Mouse (Mus musculus) cerebellum, adult 2 months (tissue): Measurements from ENCODE around the gene Tmem60. TPM values are rescaled to one million over a fixed set of nuclear protein-coding genes. Genes with fewer than 3 reads are reported as not detected.

Source experiments
- DNase-seq, 2 experiments: peaks; one replicate each; pipeline ENCODE4 v3.0.0; 2021
- H3K27ac ChIP-seq: fragments of 200-500 bp; 2 replicates; pipeline ENCODE4 v1.5.1; 2012; ENCODE audit warnings: low read length, control low read depth, inconsistent platforms; ENCODE audit not compliant: insufficient read depth
- H3K27me3 ChIP-seq: fragments of 200-500 bp; 2 replicates; pipeline ENCODE4 v1.6.1; 2012; ENCODE audit warnings: inconsistent platforms, mild to moderate bottlenecking, low read length, moderate library complexity; ENCODE audit not compliant: control insufficient read depth, insufficient read depth
- H3K4me1 ChIP-seq: fragments of 200-500 bp; 2 replicates; pipeline ENCODE4 v1.6.1; 2011; ENCODE audit warnings: low read length; ENCODE audit not compliant: control insufficient read depth, insufficient read depth
- H3K4me3 ChIP-seq: fragments of 200-500 bp; replicated peaks from 2 replicates; pipeline ENCODE3; 2011; ENCODE audit warnings: mild to moderate bottlenecking, low read depth, low read length, control low read depth; ENCODE audit not compliant: insufficient read depth
- CTCF ChIP-seq: fragments of 200-500 bp; IDR thresholded peaks from 2 replicates; pipeline ENCODE4 v1.5.1; 2011; ENCODE audit warnings: low read depth, mild to moderate bottlenecking, control low read depth, low read length, moderate library complexity, borderline replicate concordance; ENCODE audit not compliant: insufficient read depth
- POLR2A ChIP-seq: fragments of 200-500 bp; IDR thresholded peaks from 2 replicates; pipeline ENCODE4 v1.6.1; 2011; ENCODE audit warnings: low read length, control low read depth, borderline replicate concordance; ENCODE audit not compliant: insufficient read depth
- WGBS: fragments of 180-500 bp; shearing (Covaris S2); methylation state at CpG from one replicate; pipeline ENCODE4 v1.1.7; 2018; 5-methylcytosine and 5-hydroxymethylcytosine counted together
- polyA plus RNA-seq: library from polyadenylated mRNA; depleted of rRNA; stranded (reverse); fragments of >200 nt; gene quantifications from 2 replicates; pipeline ENCODE4 v1.2.3, GENCODE M21; 2012

The Tmem60 gene
- polyA plus RNA-seq, 1 experiment: 44.4 TPM

- Histone ChIP-seq H3K4me1 (no peaks in the 10 kb centered on the region; the same call in 1 of the 2 replicates), H3K27ac (0 out of 2 replicates have a peak overlapping the region, but pooled peaks have one; percentile 37), H3K4me3 (peak overlapping the region; percentile 60), H3K27me3 (no peaks in the 10 kb centered on the region)
- DNase-seq: peak; percentile 71 to 72
- TF ChIP-seq CTCF: no peak
- no peak for TF ChIP-seq POLR2A
- 2% methylated on average over 64 of the region's 64 CpGs for WGBS
These were observed 905 bp upstream of the Tmem60 start for GRCm38 (mm10) chr5:20880797-20881775.

- 74% methylated on average over 4 of the region's 4 CpGs for WGBS
- DNase-seq: no peak
- Histone ChIP-seq H3K4me3 (peak overlapping the region; percentile 29), H3K27ac (no peak overlapping the region), H3K27me3 (no peaks in the 10 kb centered on the region), H3K4me1 (no peaks in the 10 kb centered on the region; the same call in 1 of the 2 replicates)
- no peak for TF ChIP-seq CTCF
- no peak for TF ChIP-seq POLR2A
These were observed 2.1 kb downstream of the Tmem60 start for GRCm38 (mm10) chr5:20884036-20884620.

DNA sequence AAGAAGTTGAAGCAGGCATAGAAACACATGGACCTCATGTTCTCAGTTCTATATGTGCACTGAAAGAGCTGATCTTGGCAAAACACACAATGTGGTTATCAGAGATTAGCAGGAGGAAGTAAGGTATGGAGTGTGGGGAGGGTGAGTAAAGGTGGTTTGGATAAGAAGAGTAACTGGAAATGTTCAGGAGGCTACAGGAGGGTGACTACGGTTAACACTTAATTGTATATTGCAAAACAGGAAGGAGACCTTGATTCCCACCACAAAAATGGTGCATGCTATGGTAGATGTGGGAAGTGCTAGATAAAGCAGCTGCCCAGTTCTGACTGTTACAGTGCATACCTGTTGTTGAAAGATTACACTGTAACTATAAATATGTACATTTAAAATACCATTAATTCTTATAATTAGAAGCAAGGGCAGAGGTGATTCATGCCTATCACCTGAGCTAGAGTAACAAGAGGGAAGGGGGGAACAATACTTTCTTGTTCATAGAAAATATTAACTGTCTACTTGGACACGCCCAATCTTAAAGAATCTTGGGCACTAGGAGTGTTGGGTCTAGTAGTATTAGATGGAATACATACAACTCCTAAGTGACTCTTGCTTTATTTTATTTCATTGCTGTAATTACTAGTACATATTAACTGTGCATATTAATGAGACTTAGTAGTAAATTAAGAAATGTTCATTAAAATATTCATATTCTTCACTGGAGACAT is 15.6 kb downstream of the Tmem60 start:
- no peaks in the 10 kb centered on the region for H3K27me3 ChIP-seq
- no peak overlapping the region for H3K4me3 ChIP-seq
- no peak overlapping the region for H3K27ac ChIP-seq
- 92% methylated on average over 2 of the region's 2 CpGs for WGBS
- no peaks in the 10 kb centered on the region for H3K4me1 ChIP-seq
- DNase-seq: no peak
- no peak for TF ChIP-seq POLR2A
- no peak for TF ChIP-seq CTCF

DNA sequence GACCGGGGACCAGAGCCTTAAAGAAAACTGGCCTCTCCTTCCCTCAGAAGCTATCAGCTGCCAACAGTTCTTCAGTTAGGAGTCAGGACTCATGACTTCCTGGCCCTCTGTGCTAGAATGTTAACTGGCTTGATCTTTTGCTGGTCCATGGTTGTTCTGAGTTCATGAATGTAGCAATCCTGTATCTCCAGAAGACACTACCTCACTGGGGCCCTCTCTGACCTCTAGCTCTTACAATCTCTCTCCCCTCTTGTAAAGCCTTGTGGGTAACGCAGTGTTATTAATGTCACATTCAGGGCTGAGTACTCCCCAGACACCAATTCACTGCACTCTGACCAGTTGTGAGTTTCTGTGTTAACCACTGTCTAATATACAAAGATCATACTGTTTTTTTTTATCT is 22.7 kb downstream of the Tmem60 start:
- no peaks in the 10 kb centered on the region for H3K27me3 ChIP-seq
- no peaks in the 10 kb centered on the region for H3K4me1 ChIP-seq
- TF ChIP-seq POLR2A (no peak), CTCF (no peak)
- 90% methylated on average over 2 of the region's 2 CpGs for WGBS
- H3K27ac ChIP-seq: no peak overlapping the region
- H3K4me3 ChIP-seq: no peak overlapping the region
- DNase-seq: no peak

- Histone ChIP-seq H3K4me1 (no peaks in the 10 kb centered on the region), H3K27me3 (no peaks in the 10 kb centered on the region), H3K4me3 (no peak overlapping the region), H3K27ac (no peak overlapping the region)
- DNase-seq: no peak
- 92% methylated on average over 2 of the region's 2 CpGs for WGBS
- TF ChIP-seq CTCF: no peak
- no peak for TF ChIP-seq POLR2A
These were observed 23.4 kb downstream of the Tmem60 start for GRCm38 (mm10) chr5:20905437-20905836.

DNA sequence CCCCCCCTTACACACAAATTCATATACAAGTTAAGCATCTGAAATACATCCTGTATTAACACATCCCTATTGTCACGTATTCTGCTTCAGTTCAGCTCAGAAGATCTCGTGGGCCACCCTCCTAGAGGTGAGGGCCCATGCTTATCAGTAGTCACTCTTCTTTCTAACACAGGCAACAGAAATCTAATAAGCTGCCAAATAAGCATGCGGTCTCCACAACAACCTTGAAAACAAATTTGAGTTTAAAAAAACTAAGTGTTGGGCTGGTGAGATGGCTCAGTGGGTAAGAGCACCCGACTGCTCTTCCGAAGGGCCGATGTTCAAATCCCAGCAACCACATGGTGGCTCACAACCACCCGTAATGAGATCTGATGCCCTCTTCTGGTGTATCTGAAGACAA is 24.2 kb downstream of the Tmem60 start:
- no peak overlapping the region for H3K27ac ChIP-seq
- H3K27me3 ChIP-seq: no peaks in the 10 kb centered on the region
- TF ChIP-seq POLR2A (no peak), CTCF (no peak)
- WGBS: 97% methylated on average over 7 of the region's 7 CpGs
- DNase-seq: no peak
- H3K4me1 ChIP-seq: no peaks in the 10 kb centered on the region
- no peak overlapping the region for H3K4me3 ChIP-seq

DNA sequence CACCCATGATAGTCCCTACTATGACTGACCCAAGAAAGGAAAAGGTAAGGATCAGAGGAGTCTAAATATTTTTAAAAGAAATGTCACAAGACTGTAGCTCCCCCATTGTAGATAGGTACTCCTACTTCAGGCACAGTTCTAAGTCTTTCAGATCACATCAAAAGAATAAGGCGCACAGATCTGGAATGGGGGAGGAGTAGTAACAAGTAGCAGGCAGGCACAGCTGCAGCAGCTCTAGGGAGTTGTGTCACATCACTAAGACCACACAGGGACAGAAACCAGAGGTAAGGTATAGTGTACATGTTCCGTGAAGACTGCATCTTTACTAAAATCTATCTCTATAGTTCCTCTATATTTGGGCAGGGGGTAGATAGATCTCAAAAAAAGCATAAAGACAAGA is 29.8 kb downstream of the Tmem60 start:
- TF ChIP-seq CTCF (no peak), POLR2A (no peak)
- H3K4me3 ChIP-seq: no peak overlapping the region
- WGBS: 84% methylated on average over 2 of the region's 2 CpGs
- H3K27me3 ChIP-seq: no peaks in the 10 kb centered on the region
- H3K4me1 ChIP-seq: no peaks in the 10 kb centered on the region
- no peak for DNase-seq
- no peak overlapping the region for H3K27ac ChIP-seq
